ENCODE assay signal across 7 mouse cellular contexts in the genomic region with DNA sequence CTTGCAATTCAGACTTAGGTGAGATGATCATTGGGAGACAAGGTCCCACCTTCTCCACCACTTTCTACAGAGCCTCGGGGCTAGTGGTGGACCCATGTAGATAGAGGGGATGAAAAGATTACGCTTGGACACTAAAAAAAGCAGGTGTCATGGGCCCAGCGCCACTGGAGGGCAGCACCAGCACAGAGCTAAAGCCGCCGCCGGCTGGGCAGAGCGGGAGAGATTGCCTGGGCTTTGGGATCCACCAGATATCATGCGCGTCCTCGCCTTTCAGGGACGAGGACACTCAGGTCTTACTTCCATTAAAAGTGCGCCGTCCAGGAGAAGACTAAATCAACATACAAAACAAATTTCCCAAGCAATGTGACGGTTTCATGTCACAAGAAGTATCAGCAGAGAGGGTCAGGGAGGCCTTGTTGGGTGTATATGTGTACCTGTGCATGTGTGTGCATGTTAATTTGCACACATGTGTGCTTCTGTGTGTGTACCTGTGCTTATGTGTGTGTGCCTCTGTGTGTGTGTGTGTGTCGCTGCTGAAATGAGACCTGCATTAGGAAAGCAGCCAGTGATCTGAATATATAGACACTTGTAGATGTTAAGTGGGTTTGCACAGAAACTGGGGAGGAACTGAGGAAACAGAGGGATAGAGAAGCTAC. TPM values are rescaled to one million over a fixed set of nuclear protein-coding genes. Genes with fewer than 3 reads are reported as not detected.
DNase-seq lines count a peak whose midpoint lies in the region; ATAC-seq lines count a peak whose summit lies in the region.

No protein-coding gene starts in this region.

- no peak overlapping the region for H3K27ac ChIP-seq in limb, embryonic 13.5 days
- H3K27ac ChIP-seq in midbrain, embryonic 16.5 days (ENCODE audit: low read length): no peak overlapping the region

- H3K4me2 ChIP-seq in limb, embryonic 13.5 days (replicated peaks): peak overlapping the region; percentile 46
- H3K4me2 ChIP-seq in midbrain, embryonic 16.5 days (ENCODE audit: low read length): no peak overlapping the region

- H3K9ac ChIP-seq in limb, embryonic 13.5 days: no peak overlapping the region
- no peak overlapping the region for H3K9ac ChIP-seq in midbrain, embryonic 16.5 days (ENCODE audit: low read depth, low read length)

- peaks cover 63% of the 10 kb centered on the region for H3K27me3 ChIP-seq in limb, embryonic 13.5 days
- peaks cover 12% of the 10 kb centered on the region for H3K27me3 ChIP-seq in midbrain, embryonic 16.5 days (ENCODE audit: control insufficient read depth, insufficient read depth, low read depth, low read length)

- DNase-seq in adrenal gland, adult 18-20 months (ENCODE audit: low spot score in 2 of 2): peak; percentile 75 to 80
- peak; percentile 88 for DNase-seq in embryo, embryonic 10 days (ENCODE audit: low spot score)
- DNase-seq in gastrocnemius, postnatal 4 days (ENCODE audit: low spot score in 2 of 2): peak; percentile 38 to 72
- peak; percentile 79 for DNase-seq in kidney, adult 18-20 months
- peak; percentile 32 to 38 for DNase-seq in spleen, postnatal 36 days (ENCODE audit: low spot score in 2 of 2)

- H3K4me1 ChIP-seq in limb, embryonic 13.5 days: peaks cover 4% of the 10 kb centered on the region; the same call in 1 of the 2 replicates
- no peaks in the 10 kb centered on the region for H3K4me1 ChIP-seq in midbrain, embryonic 16.5 days (ENCODE audit: control insufficient read depth, insufficient read depth, low read length)

- 7% methylated on average over 15 of the region's 15 CpGs for WGBS in limb, embryonic 13.5 days
- 5% methylated on average over 15 of the region's 15 CpGs for WGBS in midbrain, embryonic 16.5 days

- no peaks in the 10 kb centered on the region for H3K36me3 ChIP-seq in limb, embryonic 13.5 days
- no peaks in the 10 kb centered on the region for H3K36me3 ChIP-seq in midbrain, embryonic 16.5 days (ENCODE audit: control insufficient read depth, insufficient read depth, low read length)

- ATAC-seq in limb, embryonic 13.5 days (ENCODE audit: low FRiP score, low read depth): no peak
- ATAC-seq in midbrain, embryonic 16.5 days: peak; percentile 66

- H3K9me3 ChIP-seq in limb, embryonic 13.5 days: no peaks in the 10 kb centered on the region
- no peaks in the 10 kb centered on the region for H3K9me3 ChIP-seq in midbrain, embryonic 16.5 days (replicated peaks; ENCODE audit: control insufficient read depth, low read length, poor library complexity, severe bottlenecking)

- H3K4me3 ChIP-seq in limb, embryonic 13.5 days: no peak overlapping the region
- no peak overlapping the region for H3K4me3 ChIP-seq in midbrain, embryonic 16.5 days (ENCODE audit: low read depth, low read length)

RNA-seq across cellular contexts. Expression of gene Slc35c1, which starts 25.4 kb away (rescaled TPM):
- 10 to 100 TPM; 12.1 to 21.7 TPM for total RNA-seq in adrenal gland, adult 18-20 months (2021)
- 1 to 10 TPM; 7.8 to 9.8 TPM for total RNA-seq in gastrocnemius, postnatal 4 days (2021)
- polyA plus RNA-seq in limb, embryonic 13.5 days (2015; fragmentation: Nextera tagmentation; extraction: Ambion mirVana): 10.6 and 11.7 TPM in 2 replicates
- 16.1 and 17.9 TPM in 2 replicates for polyA plus RNA-seq in midbrain, embryonic 16.5 days (2015; fragmentation: Nextera tagmentation; extraction: Ambion mirVana)

RNA-seq across cellular contexts. Expression of gene Cry2, which starts 51.9 kb away (rescaled TPM):
- 10 to 100 TPM; 20.6 to 46.2 TPM for total RNA-seq in adrenal gland, adult 18-20 months (2021)
- total RNA-seq in gastrocnemius, postnatal 4 days (2021): 10 to 100 TPM; 47.6 to 59.3 TPM
- 31.0 and 34.9 TPM in 2 replicates for polyA plus RNA-seq in limb, embryonic 13.5 days (2015; fragmentation: Nextera tagmentation; extraction: Ambion mirVana)
- 51.6 and 53.4 TPM in 2 replicates for polyA plus RNA-seq in midbrain, embryonic 16.5 days (2015; fragmentation: Nextera tagmentation; extraction: Ambion mirVana)

Comparison
In these comparisons a context has a peak if more than half of its experiments do, and no peak if none do; other contexts are left out.
1. DNase-seq: peak in every context shown above with its lines; median percentile 88 in embryo, embryonic 10 days; 79 in kidney, adult 18-20 months; 78 in adrenal gland, adult 18-20 months; 55 in gastrocnemius, postnatal 4 days; 35 in spleen, postnatal 36 days.